Mouse (Mus musculus) frontal cortex, postnatal 36 days (tissue): Measurements from ENCODE around the gene 4930474N05Rik.

ENCODE experiments used
- DNase-seq, 2 experiments: peaks; one replicate each; pipeline ENCODE4 v3.0.0; 2022; ENCODE audit warnings: low spot score in 2 of 2

The 4930474N05Rik gene

GRCm38 (mm10) chr14:36094617-36095016, at the start of gene 4930474N05Rik:
Gene 4930474N05Rik, plus strand, starts transcription at chr14:36094917.
- DNase-seq: no peak

- DNase-seq: peak; percentile 15 to 25
These were observed 45.8 kb upstream of the 4930474N05Rik start for GRCm38 (mm10) chr14:36048746-36049391.

DNA sequence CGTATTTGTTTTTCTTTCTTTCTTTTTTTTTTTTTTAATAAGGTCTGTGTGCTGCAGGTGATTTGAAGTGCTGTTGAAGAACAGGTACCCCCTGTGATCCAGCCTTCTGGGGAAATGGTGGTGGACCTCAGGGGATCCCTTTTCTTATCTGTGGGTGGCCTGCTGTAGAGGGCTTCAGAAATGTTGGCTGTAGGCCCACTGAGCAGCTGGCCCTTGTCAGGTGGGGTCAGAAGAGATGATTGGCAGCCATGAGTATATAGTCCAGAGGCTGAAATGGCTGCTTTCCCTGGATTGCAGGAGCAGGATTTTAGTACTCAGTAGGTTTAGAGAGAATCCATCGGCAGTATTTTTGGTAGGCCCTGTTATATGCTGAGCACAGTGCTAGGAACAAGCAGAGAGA, 41.4 kb upstream of the 4930474N05Rik start:
- no peak for DNase-seq

GRCm38 (mm10) chr14:36098528-36098927, 3.8 kb downstream of the 4930474N05Rik start:
- DNase-seq: no peak

DNA sequence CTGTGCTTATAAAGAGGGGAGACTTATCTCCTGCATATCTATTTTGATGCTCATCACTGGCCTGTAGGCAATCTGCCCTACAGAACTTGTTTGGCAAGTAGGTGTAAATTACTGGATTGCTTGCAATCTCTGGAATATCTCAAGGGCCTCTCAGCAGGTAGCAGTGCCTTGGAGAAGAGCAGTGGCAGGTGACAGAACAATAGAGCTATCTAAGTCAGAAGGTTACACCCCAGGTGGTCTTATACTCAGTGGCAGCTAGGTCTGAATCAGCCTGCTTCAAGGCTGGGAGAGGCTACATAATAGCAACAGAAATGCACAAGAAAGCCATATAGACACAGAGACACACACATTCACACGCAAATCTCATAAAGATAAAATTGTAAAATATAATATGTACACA, 4.9 kb downstream of the 4930474N05Rik start:
- no peak for DNase-seq

DNA sequence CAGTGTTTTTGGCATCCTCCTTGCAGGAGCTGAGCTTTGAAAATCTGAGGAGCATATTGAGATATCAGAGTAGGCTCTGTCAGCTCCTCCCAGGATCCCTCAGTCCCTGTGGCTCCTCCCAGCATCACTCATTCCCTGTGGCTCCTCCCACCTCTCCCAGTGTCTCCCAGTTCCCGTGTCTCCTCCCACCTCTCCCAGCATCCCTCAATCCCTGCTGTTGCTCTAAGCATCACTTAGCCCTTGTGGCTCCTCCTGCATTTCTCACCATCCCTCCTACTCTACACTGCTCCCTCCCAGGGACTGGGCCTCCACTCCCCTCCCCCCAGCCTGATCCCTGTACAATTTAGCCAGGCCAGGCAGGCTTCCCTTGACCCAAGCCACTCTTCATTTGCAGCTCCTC, 6.0 kb downstream of the 4930474N05Rik start:
- no peak for DNase-seq

GRCm38 (mm10) chr14:36114481-36114880, 19.8 kb downstream of the 4930474N05Rik start:
- peak in 1 of 2 experiments; percentile 3 for DNase-seq

GRCm38 (mm10) chr14:36123775-36124335, 29.1 kb downstream of the 4930474N05Rik start:
- DNase-seq: no peak

GRCm38 (mm10) chr14:36135749-36136148, 41.0 kb downstream of the 4930474N05Rik start:
- DNase-seq: no peak

GRCm38 (mm10) chr14:36137696-36138095, 43.0 kb downstream of the 4930474N05Rik start:
- no peak for DNase-seq

- DNase-seq: no peak
These were observed 50.5 kb downstream of the 4930474N05Rik start for GRCm38 (mm10) chr14:36145261-36145660.
